Mouse (Mus musculus): Measurements from ENCODE around the gene Vac14. TPM values are rescaled to one million over a fixed set of nuclear protein-coding genes. Genes with fewer than 3 reads are reported as not detected.

The Vac14 gene
- total and polyA plus RNA-seq, 2 experiments from 2014 or later = 28.1 to 36.1 TPM

GRCm38 (mm10) chr8:110633814-110634213 lies 15.4 kb downstream of the Vac14 start:
- ATAC-seq (no peak), DNase-seq (no peak)
- 94% methylated on average over 3 of the region's 3 CpGs for WGBS
- H3K9ac ChIP-seq = no peak overlapping the region
- peaks cover 62% of the 10 kb centered on the region for H3K36me3 ChIP-seq (ENCODE audit: insufficient read depth)
- H3K9me3 ChIP-seq (ENCODE audit: low read length) = no peaks in the 10 kb centered on the region
- H3K27ac ChIP-seq (ENCODE audit: low read depth, low read length) = no peak overlapping the region
- H3K4me1 ChIP-seq (ENCODE audit: insufficient read depth) = no peaks in the 10 kb centered on the region
- TF ChIP-seq CTCF (IDR thresholded peaks at IDR 0.05; ENCODE audit: low read depth) = no peak
- H3K27me3 ChIP-seq (ENCODE audit: insufficient read depth, low read length) = no peaks in the 10 kb centered on the region
- H3K4me3 ChIP-seq (ENCODE audit: low read depth, low read length) = no peak overlapping the region
- no peak overlapping the region for H3K4me2 ChIP-seq (ENCODE audit: low read depth)

- TF ChIP-seq CTCF (IDR thresholded peaks at IDR 0.05; ENCODE audit: low read depth) = no peak
- H3K9me3 ChIP-seq (ENCODE audit: low read length) = no peaks in the 10 kb centered on the region
- 95% methylated on average over 6 of the region's 6 CpGs for WGBS
- H3K27ac ChIP-seq (ENCODE audit: low read depth, low read length) = no peak overlapping the region
- H3K4me1 ChIP-seq (ENCODE audit: insufficient read depth) = no peaks in the 10 kb centered on the region
- no peak for ATAC-seq
- peaks cover 66% of the 10 kb centered on the region for H3K36me3 ChIP-seq (ENCODE audit: insufficient read depth)
- no peak overlapping the region for H3K4me2 ChIP-seq (ENCODE audit: low read depth)
- H3K4me3 ChIP-seq (ENCODE audit: low read depth, low read length) = no peak overlapping the region
- no peak for DNase-seq
- no peak overlapping the region for H3K9ac ChIP-seq
- H3K27me3 ChIP-seq (ENCODE audit: insufficient read depth, low read length) = no peaks in the 10 kb centered on the region
Observed at GRCm38 (mm10) chr8:110636182-110636581, 17.8 kb downstream of the Vac14 start.

DNA sequence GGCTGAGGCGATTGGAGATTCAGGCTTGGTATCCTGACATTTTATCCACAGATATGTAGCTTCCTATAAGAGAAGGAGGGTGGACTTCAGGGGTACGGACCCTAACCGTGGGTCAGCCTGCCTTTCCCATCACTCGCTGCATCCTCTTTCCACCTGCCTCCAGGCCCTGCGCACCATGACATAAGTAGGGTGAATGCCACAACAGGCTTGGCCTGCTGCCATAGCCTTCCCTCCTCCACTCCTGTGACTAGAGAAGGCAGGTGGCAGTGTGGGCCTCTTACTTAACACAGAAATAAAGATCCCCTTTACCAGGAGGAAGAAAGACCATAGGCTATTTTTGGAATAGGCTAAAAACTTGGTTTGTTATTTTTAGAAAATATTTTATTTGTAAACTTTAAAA lies 23.9 kb downstream of the Vac14 start:
- Histone ChIP-seq H3K9ac (no peak overlapping the region), H3K27ac (ENCODE audit: low read depth, low read length) (no peak overlapping the region), H3K4me2 (ENCODE audit: low read depth) (no peak overlapping the region), H3K36me3 (ENCODE audit: insufficient read depth) (peaks cover 43% of the 10 kb centered on the region), H3K4me3 (ENCODE audit: low read depth, low read length) (no peak overlapping the region), H3K27me3 (ENCODE audit: insufficient read depth, low read length) (no peaks in the 10 kb centered on the region), H3K4me1 (ENCODE audit: insufficient read depth) (no peaks in the 10 kb centered on the region), H3K9me3 (ENCODE audit: low read length) (no peaks in the 10 kb centered on the region)
- no peak for TF ChIP-seq CTCF (IDR thresholded peaks at IDR 0.05; ENCODE audit: low read depth)
- DNase-seq (no peak), ATAC-seq (no peak)
- 85% methylated on average over 5 of the region's 5 CpGs for WGBS

- H3K9me3 ChIP-seq (ENCODE audit: low read length) = no peaks in the 10 kb centered on the region
- no peaks in the 10 kb centered on the region for H3K27me3 ChIP-seq (ENCODE audit: insufficient read depth, low read length)
- ATAC-seq (no peak), DNase-seq (no peak)
- H3K9ac ChIP-seq = no peak overlapping the region
- H3K4me1 ChIP-seq (ENCODE audit: insufficient read depth) = no peaks in the 10 kb centered on the region
- H3K36me3 ChIP-seq (ENCODE audit: insufficient read depth) = peaks cover 36% of the 10 kb centered on the region
- H3K4me3 ChIP-seq (ENCODE audit: low read depth, low read length) = no peak overlapping the region
- H3K4me2 ChIP-seq (ENCODE audit: low read depth) = no peak overlapping the region
- no peak overlapping the region for H3K27ac ChIP-seq (ENCODE audit: low read depth, low read length)
- TF ChIP-seq CTCF (IDR thresholded peaks at IDR 0.05; ENCODE audit: low read depth) = no peak
- 70% methylated on average over 4 of the region's 4 CpGs for WGBS
Observed at GRCm38 (mm10) chr8:110643177-110643576, 24.8 kb downstream of the Vac14 start.

- Histone ChIP-seq H3K27me3 (ENCODE audit: insufficient read depth, low read length) (no peaks in the 10 kb centered on the region), H3K36me3 (ENCODE audit: insufficient read depth) (peaks cover 34% of the 10 kb centered on the region), H3K9me3 (ENCODE audit: low read length) (no peaks in the 10 kb centered on the region), H3K9ac (no peak overlapping the region), H3K27ac (ENCODE audit: low read depth, low read length) (no peak overlapping the region), H3K4me1 (ENCODE audit: insufficient read depth) (no peaks in the 10 kb centered on the region), H3K4me3 (ENCODE audit: low read depth, low read length) (no peak overlapping the region), H3K4me2 (ENCODE audit: low read depth) (no peak overlapping the region)
- DNase-seq (no peak), ATAC-seq (no peak)
- no peak for TF ChIP-seq CTCF (IDR thresholded peaks at IDR 0.05; ENCODE audit: low read depth)
- 77% methylated on average over 4 of the region's 4 CpGs for WGBS
Observed at GRCm38 (mm10) chr8:110644422-110644821, 26.0 kb downstream of the Vac14 start.

GRCm38 (mm10) chr8:110644901-110645300 lies 26.5 kb downstream of the Vac14 start:
- Histone ChIP-seq H3K27ac (ENCODE audit: low read depth, low read length) (no peak overlapping the region), H3K9ac (no peak overlapping the region), H3K4me1 (ENCODE audit: insufficient read depth) (no peaks in the 10 kb centered on the region), H3K4me2 (ENCODE audit: low read depth) (no peak overlapping the region), H3K4me3 (ENCODE audit: low read depth, low read length) (no peak overlapping the region), H3K27me3 (ENCODE audit: insufficient read depth, low read length) (no peaks in the 10 kb centered on the region), H3K9me3 (ENCODE audit: low read length) (no peaks in the 10 kb centered on the region), H3K36me3 (ENCODE audit: insufficient read depth) (peaks cover 38% of the 10 kb centered on the region)
- no peak for ATAC-seq
- no peak for TF ChIP-seq CTCF (IDR thresholded peaks at IDR 0.05; ENCODE audit: low read depth)
- 87% methylated on average over 2 of the region's 2 CpGs for WGBS
- no peak for DNase-seq

DNA sequence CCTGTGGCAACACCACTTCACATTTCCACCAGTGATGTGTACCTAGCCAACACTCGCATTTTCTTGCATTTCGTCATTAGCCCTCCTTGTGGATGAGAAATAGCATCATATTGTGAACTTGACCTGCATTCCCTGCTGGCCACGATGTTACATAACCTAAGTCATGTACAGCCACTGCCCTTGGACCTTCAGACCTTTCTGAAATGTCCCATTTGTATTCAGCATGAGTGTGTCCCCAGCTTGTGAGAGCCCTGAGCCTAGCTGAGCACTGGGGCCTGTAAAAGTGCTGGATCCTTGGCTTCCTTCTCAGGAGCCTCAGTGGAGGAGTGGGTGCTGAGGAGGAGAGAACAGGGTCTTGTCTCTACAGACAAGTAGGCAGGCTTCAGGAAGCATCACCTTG lies 27.0 kb downstream of the Vac14 start:
- H3K9ac ChIP-seq = no peak overlapping the region
- no peaks in the 10 kb centered on the region for H3K4me1 ChIP-seq (ENCODE audit: insufficient read depth)
- H3K27me3 ChIP-seq (ENCODE audit: insufficient read depth, low read length) = no peaks in the 10 kb centered on the region
- 98% methylated on average over 3 of the region's 3 CpGs for WGBS
- H3K4me3 ChIP-seq (ENCODE audit: low read depth, low read length) = no peak overlapping the region
- no peak for TF ChIP-seq CTCF (IDR thresholded peaks at IDR 0.05; ENCODE audit: low read depth)
- no peaks in the 10 kb centered on the region for H3K9me3 ChIP-seq (ENCODE audit: low read length)
- peaks cover 42% of the 10 kb centered on the region for H3K36me3 ChIP-seq (ENCODE audit: insufficient read depth)
- no peak overlapping the region for H3K27ac ChIP-seq (ENCODE audit: low read depth, low read length)
- no peak overlapping the region for H3K4me2 ChIP-seq (ENCODE audit: low read depth)
- no peak for DNase-seq
- no peak for ATAC-seq

- H3K27me3 ChIP-seq (ENCODE audit: insufficient read depth, low read length) = no peaks in the 10 kb centered on the region
- TF ChIP-seq CTCF (IDR thresholded peaks at IDR 0.05; ENCODE audit: low read depth) = peak; percentile 94
- H3K36me3 ChIP-seq (ENCODE audit: insufficient read depth) = peaks cover 44% of the 10 kb centered on the region
- no peak overlapping the region for H3K4me3 ChIP-seq (ENCODE audit: low read depth, low read length)
- ATAC-seq = peak; percentile 94
- H3K9me3 ChIP-seq (ENCODE audit: low read length) = no peaks in the 10 kb centered on the region
- DNase-seq = peak; percentile 81
- H3K9ac ChIP-seq = no peak overlapping the region
- no peaks in the 10 kb centered on the region for H3K4me1 ChIP-seq (ENCODE audit: insufficient read depth)
- 35% methylated on average over 6 of the region's 6 CpGs for WGBS
- H3K27ac ChIP-seq (ENCODE audit: low read depth, low read length) = no peak overlapping the region
- no peak overlapping the region for H3K4me2 ChIP-seq (ENCODE audit: low read depth)
Observed at GRCm38 (mm10) chr8:110646064-110646463, 27.7 kb downstream of the Vac14 start.

All from forebrain, postnatal 0 days (tissue).